Mouse (Mus musculus) frontal cortex, postnatal 14 days (tissue): ENCODE measurements around the gene Begain.

Experiments used
- DNase-seq, 2 experiments: peaks; one replicate each; pipeline ENCODE4 v3.0.0; 2022; ENCODE audit warnings: low spot score in 2 of 2

The Begain gene

DNA sequence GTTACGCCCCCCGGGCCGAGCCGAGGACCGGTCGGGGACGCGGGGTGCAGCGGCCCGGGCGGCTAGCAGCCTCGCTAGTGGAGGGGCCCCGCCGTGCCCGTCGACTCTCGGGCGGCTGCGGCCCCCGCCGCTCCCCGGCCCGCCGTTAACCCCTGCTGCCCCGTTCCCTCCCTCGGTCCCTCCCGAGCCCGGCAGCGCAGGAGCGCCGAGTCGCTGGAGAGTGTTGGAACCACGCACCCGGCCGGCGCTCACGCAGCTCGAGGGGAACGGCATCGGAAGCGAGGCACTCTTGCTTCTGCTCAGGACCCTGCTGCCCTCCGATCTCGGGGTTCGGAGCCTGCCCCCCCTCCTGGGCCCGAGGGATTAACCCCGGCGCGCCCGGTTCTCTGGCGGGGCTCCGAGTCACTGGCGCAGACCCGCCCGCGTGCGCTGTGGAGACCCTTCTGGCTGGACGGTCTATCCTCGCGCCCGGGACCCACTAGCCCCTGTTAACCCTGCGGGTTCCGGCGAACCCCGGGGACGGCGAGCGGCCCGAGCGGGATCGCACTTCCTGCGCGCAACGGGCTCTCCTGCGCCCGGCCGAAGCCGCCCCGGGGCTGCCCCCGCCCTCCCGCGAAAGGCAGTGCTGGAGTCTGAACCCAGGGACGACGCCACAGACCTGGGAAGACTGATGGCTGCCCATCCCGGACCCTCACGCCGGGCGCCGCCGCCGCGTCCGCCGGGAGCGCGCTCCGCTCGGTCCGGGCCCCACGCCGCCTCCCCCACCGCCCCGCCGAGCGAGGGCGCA is 14.8 kb downstream of the Begain start:
- DNase-seq = no peak

DNA sequence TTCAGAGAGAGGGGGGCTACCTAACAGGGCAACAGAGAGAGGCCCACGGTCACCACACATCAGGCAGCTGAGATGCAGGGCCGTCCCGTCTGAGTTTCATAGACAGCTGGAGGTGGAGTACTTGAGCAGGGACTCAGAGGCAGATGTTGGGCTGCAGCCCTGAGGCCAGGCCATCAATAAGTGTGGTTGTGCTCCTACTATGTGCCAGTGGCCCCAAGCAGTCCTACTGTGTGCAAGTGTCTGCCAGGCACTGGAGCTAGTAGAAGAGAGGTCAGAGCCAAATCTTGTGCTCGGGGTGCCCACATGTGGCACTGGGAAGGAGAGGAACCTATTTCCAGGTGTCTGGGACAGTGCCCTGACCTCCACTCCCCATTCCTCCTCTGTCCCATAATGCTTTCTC is 18.1 kb downstream of the Begain start:
- DNase-seq = no peak

DNA sequence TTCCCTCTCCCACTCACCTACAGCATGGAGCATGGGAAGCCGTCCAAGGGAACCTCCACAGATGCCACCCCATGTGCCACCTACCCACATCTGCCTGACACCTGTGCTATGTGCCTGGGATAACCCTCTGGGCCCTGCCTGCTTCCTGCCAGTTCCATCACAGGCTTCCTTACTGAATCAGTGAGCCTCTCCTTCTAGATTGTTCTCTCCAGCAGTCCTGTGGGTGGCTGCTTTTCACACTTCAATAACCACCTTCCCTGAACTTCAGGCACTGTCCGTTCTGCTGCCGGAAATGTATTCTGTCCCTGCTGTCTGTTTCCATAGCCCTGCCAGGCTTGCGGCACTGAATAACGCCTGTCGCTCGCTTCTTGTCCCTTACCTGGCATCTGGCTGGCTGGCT is 22.4 kb downstream of the Begain start:
- no peak for DNase-seq

DNA sequence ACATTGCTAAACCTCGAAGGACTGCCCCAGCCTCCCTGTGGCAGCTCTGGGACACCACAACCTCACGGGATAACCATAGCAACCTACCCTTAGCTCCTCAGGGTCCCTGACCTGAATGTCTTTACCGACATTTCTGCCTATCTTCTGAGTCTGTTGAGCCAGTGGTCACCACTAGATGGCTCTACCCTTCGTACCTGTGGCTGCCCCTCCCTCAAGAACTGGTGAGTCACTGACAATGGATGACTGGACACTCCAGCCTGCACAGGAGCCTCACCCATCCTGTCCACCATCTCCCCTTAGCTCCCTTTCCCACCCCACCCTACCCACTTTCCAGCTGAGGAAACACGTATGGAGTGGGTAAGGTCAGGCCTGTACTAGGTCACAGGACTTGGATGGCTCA is 23.5 kb downstream of the Begain start:
- DNase-seq = no peak

DNA sequence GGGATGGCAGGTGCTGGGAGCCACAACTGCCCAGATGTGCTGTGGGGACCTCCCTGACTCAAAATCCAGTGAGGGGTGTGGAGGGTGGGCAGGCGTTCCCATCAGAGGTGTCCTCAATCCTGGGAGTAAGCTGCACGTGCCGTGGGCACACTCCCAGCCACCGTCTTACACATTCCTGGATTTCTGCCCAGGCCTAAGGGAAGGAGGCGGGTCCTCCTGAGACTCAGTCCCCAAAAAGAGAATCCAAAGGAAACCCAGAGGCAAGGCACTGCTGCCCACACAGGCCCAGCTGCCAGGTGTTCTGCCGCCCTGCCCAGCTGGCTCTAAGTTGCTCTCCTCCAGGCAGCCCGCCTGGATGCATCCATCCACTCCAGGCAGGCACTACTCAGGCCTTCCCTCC is 28.7 kb downstream of the Begain start:
- DNase-seq = peak in 1 of 2 experiments; percentile 32

DNA sequence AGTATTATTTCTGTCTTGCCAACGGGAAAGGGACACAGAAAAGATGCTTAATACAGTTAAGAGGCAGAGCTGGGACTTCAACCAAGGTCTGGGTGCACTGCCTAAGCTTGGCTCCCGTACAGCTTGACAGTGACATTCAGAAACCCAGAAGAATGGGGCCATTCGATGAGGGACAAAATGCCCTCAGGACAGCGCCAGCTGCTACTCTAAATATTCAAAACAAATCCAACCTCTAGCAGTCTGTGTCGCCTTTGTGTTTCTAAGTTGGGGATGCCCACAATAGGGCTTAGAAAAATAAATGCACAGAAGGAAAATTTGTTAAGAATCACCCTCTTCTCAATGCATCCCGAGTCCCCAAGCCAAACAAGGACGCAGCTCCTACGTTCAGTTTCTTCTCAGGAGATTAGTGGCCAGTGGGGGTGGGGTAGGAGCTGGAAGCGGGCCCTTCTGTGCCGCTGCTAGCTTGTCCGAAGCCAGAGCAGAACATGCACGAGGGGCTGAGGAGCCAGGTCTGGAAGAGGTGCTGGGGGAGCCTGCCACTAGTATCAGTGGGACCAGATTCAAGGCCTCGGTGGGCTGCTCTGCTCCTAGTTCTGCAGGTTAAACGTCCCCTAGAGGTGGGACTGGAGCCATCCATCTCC is 29.7 kb downstream of the Begain start:
- DNase-seq = no peak

DNA sequence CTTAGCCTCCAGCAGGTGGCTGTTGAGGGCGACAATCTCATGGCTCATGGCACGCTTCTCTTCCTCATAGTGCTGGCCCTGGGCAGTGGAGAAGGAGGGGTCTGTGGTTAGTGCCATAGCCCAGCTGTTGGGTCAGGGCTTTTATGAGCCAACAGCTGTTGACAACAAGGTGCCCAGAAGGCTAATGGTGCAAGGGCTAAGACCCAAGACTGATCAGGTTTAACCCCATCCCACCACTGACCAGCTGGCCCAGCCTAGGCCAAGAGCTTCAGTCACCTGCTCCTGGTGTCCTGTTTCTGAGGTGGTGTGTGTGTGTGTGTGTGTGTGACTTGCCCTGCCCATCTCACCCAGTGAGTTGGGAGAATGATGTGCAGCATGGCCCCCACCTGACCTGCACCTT is 31.0 kb downstream of the Begain start:
- DNase-seq = no peak

DNA sequence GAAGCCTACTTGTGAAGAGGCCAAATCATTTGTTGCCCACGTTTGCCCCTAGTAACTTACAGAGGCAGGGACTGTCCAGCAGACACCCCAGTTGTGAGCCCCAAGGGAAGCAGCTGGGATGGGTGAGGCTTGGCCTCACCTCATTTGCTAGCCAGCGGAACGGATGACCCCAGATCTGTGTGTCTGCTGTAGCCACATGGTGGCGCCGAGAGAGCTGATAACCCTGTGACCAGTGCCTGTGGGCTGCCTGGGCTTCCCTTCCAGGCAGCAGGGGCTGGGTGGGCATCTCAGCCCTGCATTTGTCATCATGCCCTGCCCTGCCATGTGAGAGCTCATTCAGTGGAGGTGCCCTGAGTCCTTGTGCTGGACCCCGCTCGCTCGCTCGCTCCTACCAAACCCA is 44.2 kb downstream of the Begain start:
- DNase-seq = no peak

DNA sequence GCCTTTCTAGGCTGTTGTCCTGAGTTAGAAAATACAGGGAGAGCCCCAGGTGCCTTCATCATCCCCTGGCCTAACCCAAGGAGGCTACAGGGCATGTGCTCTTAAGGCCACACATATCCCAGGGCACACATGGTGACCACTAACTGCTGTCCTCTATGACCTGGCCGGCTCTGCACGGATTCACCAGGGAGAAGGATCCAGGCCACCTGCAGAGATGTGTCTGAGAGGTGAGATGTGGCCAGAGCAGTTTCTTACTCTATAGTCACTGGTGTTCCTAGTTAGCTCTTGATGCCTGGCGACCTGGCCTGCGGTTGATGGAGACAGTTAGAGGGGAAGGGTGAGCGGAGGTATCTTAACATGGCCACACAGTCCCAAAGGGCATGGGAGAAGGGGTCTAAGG is 45.1 kb downstream of the Begain start:
- no peak for DNase-seq

DNA sequence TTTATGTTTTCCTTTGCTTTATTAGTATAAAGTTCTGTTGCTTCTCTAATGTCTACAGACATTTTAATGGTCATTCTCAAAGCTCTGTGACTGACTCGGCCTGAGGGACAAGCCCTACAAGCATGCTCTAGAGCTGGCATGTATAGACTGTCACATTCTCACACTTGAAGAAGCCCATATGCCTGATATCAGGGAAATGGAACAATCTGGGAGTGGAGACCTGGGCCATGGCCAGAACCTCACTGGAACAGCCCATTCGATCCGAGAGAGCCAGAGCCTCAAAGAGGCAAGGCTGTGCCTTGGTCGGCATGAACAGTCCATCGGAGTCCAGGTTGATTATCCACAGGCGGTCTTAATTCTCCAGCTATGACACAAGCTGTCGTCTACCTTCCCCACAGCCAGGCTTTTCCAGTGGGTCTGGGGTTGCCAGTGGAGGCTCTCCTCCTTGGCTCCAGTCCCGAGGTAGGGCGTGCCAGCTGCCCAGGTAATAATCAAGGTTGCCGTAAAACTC is 45.8 kb downstream of the Begain start:
- DNase-seq = no peak

DNA sequence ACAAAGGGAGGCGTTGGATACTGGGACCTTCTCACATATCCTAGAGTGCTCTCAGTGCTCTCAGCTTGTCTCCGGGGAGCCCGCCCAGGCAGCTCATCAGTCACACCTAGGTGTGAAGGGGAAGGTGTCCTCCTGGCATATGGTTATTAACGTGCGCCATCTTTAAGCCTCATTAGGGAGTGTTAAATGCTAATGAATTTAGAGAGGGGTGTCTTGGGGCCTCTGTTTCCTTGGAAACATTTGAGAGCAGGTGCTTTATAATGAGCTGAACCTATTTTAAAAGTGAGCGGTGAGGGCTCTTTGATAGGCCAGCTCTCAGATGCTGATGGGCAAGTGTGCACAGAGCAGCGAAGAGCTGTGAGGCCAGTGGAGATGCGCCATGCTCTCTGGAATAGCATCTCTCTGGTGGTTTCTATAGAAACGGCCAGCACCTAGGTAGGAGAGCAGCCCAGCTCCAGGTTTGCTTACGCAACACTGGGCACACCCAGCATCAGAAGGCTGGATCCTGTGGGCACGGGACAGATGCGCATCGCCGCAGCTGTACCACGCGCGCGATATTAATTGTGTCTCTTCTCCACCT is 57.9 kb downstream of the Begain start:
- no peak for DNase-seq

DNA sequence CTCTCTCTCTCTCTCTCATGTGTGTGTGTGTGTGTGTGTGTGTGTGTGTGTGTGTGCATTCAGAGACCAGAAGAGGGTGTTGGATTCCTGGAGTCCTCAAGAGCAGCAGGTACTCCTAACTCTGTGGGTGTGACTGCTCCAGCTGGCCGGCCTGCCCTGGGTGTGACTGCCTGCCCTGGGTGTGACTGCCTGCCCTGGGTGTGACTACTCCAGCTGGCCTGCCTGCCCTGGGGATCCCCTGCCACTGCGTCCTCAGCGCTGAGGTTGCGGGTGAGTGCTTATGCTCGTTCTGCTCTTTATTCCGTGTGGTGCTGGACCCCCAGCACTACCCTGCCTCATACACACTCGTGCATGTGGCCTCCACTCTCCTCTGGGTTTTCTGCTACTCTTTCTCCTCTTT is 65.0 kb downstream of the Begain start:
- no peak for DNase-seq

DNA sequence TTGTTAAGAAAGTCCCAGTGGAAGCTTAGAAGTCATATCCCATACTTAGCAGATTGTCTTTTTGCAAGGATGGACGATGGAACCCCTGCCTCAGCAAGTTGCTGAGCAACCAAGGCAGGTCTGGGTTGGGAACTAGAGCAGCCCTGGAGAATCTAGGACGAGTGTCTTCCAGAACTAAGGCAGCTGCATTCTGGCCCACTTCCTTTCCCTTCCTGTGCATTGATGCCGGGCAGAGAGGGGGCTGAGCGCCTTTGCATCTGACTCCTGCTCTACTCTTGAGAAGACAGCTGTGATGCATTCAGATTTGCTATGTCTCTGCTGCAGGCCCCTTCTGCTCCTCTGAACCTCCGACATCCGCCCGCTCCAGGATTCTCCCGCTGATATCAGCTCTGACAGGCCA is 70.8 kb downstream of the Begain start:
- DNase-seq = no peak

DNA sequence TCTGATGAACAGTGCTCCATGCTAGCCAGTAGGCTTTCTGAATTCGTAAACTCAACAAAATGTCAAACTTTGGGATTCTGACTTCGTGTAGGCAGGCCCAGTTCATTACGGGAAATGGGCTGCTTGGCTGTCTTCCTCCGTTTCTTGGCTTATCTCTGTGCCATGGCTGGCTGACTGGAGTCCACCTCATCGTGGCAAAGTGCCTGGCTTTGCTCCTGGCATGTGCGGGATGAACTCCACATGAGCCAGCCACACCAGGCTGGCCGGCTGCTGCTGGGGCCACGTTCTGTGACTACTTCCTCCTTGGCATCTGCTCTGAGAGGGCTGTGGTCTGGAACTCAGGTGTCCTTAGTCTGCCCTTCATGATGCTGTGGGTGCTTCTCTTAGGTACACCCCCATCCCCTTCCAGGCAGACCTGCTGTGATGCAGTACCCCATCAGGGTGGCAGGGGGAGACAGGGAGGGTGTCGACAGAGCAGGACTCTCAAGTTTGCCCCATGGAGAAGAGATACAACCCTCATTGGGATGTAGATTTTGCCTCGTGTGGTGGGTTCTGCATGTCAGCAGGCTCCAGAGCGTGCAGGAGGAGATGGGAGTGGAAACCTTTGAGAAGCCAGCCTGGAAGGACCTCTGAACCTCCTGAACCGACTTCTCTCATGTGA is 71.9 kb downstream of the Begain start:
- no peak for DNase-seq

DNA sequence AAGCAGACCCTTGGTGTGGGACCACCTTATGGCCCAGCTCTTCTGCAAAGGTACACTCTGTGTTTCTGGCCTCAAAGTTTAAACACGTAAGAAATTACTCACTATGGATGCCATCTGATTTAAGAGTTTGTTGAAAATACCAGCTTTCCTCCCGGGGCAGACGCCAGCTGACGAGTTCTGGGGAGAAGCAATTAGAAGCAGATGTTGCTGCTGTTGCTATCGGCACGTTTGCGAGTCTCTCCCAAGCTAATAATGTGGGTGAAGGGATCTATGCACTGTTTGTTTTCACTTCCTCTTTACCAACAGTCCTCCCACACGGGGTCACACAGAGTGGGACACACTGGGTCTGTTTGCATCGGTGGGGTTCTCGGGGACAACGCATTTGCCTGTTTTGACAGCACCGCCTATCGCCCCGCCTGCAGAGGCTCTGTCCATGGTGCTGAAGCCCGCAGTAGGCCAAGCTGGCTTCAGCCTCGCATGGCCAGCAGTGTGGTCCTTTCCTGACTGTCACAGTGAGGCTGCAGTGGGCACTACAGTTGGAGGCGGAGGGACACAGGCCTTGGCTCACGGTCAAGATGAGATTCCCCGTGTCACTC is 73.5 kb downstream of the Begain start:
- DNase-seq = peak; percentile 28 to 29

DNA sequence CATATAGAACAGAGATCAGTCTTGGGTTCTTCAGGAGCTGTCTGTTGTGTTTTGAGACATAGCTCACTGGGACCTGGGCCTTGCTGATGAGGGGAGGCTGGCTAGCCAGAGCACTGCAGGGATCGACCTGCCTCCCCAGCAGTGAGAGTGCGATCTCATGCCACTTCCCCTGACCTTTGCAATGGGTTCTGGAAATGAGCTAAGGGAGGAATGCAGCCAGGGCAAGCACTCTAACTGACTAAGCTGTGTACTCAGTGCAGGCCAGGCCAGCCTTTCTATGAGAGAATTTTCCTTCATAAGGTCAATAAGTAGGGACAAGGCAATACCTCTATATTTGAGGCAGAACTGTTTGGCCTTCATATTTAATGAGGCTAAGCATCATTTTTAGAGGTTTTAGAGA is 75.0 kb downstream of the Begain start:
- DNase-seq = no peak

DNA sequence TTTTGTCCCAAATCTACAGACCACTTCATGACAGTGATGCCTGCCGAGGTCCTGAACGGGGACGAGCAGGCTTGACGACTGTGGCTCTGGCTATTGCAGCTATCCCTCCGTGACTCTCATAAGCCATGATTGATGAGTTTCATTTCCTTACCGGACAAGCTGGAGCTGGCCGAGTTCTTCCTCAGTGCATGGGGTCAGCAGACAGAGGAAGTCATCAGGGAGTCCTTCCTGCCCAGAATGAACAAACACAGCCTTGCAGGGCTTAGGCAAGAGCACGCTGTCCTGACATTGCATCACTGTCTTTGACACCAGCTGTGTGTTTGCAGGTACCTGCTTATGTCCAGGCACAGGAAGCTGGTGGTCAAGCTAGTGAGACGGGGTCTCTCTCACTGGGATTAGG is 77.6 kb downstream of the Begain start:
- DNase-seq = no peak

DNA sequence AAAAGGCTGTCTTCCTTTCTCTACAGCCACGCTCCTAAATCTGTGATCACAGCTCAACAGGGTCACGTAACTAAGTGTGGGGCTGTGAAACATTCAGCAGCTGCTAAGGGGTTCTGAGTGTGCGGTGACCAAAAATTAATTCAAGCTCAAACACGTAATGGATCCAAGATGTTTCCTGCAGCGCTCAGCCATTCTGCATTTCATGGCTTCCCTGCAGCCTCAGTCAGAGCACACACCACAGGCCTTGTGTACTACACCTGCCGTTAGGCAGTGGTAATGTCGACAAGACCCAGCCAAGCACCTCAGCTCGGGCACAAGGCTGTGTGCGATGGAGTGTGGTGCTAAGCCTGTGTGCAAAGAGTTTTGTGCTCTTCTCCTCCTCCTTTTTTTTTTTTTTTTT is 80.6 kb downstream of the Begain start:
- no peak for DNase-seq

DNA sequence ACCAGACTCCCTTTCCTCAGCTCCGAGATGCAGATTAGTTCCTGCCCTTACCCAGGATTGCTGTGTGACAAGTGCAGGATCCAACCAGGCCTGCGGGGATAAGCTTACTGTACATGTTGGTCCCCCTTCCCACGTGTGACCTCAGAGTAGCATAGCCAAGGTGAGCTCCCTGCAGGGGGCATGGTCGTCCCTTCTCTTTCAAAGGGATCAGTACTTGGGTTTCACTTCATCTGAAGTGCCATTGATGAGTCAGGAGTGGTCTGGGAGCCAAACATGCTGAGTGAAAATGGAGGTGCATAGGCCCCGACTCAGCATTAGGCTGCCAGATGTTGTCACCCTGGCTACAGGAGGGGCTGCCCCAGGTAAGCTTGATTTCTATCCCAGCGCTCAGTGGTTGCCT is 83.0 kb downstream of the Begain start:
- DNase-seq = no peak

DNA sequence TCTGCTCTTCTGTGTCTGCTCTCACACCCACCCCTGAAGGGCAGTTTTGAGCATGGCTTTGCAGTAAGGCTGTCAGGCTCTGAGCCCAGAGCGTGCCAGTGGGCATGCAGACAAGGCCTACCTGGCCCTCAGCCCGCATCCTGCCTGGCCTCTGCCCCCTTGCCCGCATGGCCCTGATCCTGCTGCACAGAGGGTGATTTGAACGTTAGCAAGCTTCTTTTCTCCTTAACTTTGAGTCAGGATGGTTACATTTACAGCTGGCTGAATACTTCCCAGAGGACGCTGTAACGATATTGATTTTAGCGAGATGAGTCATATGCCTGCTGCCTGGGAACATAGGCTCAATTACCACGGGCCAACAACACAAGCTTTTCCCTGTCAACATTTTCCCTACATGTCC is 83.5 kb downstream of the Begain start:
- no peak for DNase-seq

DNA sequence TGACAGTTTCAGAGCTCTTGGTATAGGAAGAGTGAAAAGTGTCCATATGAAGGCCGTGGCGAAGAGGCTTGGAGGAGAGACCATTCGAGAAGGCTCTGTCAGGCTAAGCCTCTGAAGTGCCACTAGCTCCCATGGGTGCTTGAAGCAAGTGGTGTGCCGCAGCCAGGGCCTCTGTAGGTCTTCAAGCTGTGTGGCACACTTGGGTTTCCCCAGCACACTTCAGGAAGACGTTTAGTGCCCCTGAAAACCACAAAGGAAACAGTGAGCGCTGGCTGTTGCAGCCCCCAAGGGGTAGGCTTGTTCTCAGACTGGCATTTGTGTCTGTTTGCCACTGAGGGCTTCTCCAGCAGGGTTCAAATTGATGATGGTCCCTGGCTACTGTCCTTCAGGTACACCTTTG is 84.5 kb downstream of the Begain start:
- no peak for DNase-seq

DNA sequence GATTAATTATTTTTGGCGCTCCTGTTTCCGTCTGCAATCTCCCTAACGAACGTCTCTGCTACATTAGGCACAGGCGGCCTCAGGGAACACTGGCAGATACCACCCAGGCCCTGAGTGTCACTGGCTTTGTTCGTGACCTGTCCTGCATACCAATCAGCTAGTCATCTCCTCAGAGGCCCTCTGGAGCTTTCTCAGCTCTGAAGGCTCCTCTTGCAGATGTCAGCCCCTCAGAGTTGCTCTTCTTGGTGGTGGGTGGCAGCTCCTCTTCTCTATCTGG is 85.4 kb downstream of the Begain start:
- DNase-seq = no peak
